ENCODE assay signal across 8 mouse cellular contexts in the genomic region with DNA sequence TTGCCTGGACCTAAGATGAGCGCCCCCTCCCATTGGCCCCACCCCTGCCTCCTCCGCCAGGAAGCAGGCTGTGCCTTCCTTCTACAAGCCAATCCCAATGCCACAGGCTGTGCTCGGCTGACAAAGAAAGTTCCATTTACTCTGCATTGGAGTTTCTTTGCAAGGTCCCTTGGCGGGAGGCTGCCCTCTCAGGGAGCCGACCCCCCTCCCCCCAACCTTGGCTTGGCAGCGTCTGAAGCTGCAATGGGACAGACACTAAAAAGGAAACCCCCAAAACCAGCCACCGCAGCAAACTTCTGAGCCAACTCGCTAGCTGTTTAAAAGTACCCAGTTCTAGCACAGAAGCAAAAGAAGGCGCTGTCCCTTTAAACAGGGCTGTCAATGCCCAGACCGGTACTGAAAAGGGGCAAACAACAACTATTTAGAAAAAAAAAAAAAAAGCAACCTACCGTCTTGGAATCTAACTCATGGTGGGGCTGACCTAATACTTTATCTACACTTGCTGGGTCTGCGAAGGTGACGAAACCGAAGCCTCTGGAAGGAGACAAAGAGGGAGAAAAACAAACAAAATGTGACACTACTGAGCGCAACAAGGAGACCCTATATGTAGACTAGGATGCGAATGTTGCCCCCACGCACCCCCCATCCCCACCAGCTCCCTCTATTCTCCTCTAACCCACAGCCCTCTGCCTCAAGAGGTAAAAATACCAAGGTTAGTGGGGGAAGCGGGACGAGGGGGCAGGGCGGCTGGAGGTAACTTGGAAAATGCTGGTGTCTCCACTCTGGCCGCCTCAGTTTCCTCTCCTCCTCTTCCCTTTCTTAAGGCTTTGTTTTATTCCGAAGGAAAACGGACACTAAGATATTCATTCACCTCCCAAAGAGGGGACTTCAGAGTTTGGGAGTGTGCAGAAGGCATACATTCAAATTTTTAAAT. TPM values are rescaled to one million over a fixed set of nuclear protein-coding genes. Genes with fewer than 3 reads are reported as not detected.
DNase-seq lines count a peak whose midpoint lies in the region; ATAC-seq and TF ChIP-seq lines count a peak whose summit lies in the region.

No protein-coding gene starts in this region.

- H3K4me2 ChIP-seq in heart, embryonic 13.5 days = peak overlapping the region; percentile 95

- no peak for ATAC-seq in heart, embryonic 13.5 days (ENCODE audit: extremely low read depth, insufficient number of reproducible peaks, low FRiP score, low TSS enrichment)

- DNase-seq in layer of hippocampus, adult 18-20 months (ENCODE audit: low spot score in 2 of 2) = peak; percentile 19 to 51
- no peak for DNase-seq in layer of hippocampus, postnatal 25 days (ENCODE audit: extremely low spot score in 1 of 2, low spot score in 1 of 2)
- DNase-seq in c-Kit-positive CD71-positive TER-119-negative erythroid progenitor cells, embryonic 14.5 days (ENCODE audit: low read depth) = peak; percentile 16
- peak; percentile 32 to 62 for DNase-seq in layer of hippocampus, adult 2 months (ENCODE audit: low spot score in 2 of 2)
- DNase-seq in lung, postnatal 10 days = peak; percentile 39
- DNase-seq in right cerebral cortex, postnatal 14 days = peak; percentile 32
- DNase-seq in testis, postnatal 14 days (ENCODE audit: low spot score) = no peak

- H3K9ac ChIP-seq in heart, embryonic 13.5 days = peak overlapping the region; percentile 99

- peaks cover 52% of the 10 kb centered on the region for H3K4me1 ChIP-seq in heart, embryonic 13.5 days

- H3K9me3 ChIP-seq in heart, embryonic 13.5 days = no peaks in the 10 kb centered on the region

- H3K27ac ChIP-seq in heart, embryonic 13.5 days (replicated peaks) = peak overlapping the region; percentile 98
- peak overlapping the region; percentile 94 for H3K27ac ChIP-seq in layer of hippocampus, adult 2 months

- H3K4me3 ChIP-seq in heart, embryonic 13.5 days = peak overlapping the region; percentile 85
- peak overlapping the region; percentile 89 for H3K4me3 ChIP-seq in layer of hippocampus, adult 2 months

- peaks cover 24% of the 10 kb centered on the region for H3K36me3 ChIP-seq in heart, embryonic 13.5 days

- WGBS in heart, embryonic 13.5 days = under 1% methylated on average over 22 of the region's 23 CpGs

- H3K27me3 ChIP-seq in heart, embryonic 13.5 days (replicated peaks) = no peaks in the 10 kb centered on the region

- no peak for TF ChIP-seq CTCF in layer of hippocampus, adult 2 months (conservative IDR thresholded peaks at IDR 0.05)

RNA-seq across cellular contexts. Expression of gene Msi2, which starts 2.0 kb away (rescaled TPM):
- total RNA-seq in layer of hippocampus, adult 18-20 months (2021) = 100 to 1,000 TPM; 110 to 113 TPM
- 10 to 100 TPM; 89.4 to 90.0 TPM for total RNA-seq in layer of hippocampus, postnatal 25 days (2021)
- 16.2 and 18.8 TPM in 2 replicates for polyA plus RNA-seq in heart, embryonic 13.5 days (2015; fragmentation: Nextera tagmentation; extraction: Ambion mirVana)
- total RNA-seq in layer of hippocampus, adult 2 months (2021) = 100 to 1,000 TPM; 103 to 114 TPM

Comparison
In these comparisons a context has a peak if more than half of its experiments do, and no peak if none do; other contexts are left out.
1. DNase-seq: peak in layer of hippocampus, adult 18-20 months (2 of 2), c-Kit-positive CD71-positive TER-119-negative erythroid progenitor cells, embryonic 14.5 days (single experiment), layer of hippocampus, adult 2 months (2 of 2), lung, postnatal 10 days (single experiment) and right cerebral cortex, postnatal 14 days (single experiment); none in layer of hippocampus, postnatal 25 days (0 of 2) and testis, postnatal 14 days (single experiment).